Comparison of ENCODE assay signal across 8 mouse cellular contexts in the genomic region with DNA sequence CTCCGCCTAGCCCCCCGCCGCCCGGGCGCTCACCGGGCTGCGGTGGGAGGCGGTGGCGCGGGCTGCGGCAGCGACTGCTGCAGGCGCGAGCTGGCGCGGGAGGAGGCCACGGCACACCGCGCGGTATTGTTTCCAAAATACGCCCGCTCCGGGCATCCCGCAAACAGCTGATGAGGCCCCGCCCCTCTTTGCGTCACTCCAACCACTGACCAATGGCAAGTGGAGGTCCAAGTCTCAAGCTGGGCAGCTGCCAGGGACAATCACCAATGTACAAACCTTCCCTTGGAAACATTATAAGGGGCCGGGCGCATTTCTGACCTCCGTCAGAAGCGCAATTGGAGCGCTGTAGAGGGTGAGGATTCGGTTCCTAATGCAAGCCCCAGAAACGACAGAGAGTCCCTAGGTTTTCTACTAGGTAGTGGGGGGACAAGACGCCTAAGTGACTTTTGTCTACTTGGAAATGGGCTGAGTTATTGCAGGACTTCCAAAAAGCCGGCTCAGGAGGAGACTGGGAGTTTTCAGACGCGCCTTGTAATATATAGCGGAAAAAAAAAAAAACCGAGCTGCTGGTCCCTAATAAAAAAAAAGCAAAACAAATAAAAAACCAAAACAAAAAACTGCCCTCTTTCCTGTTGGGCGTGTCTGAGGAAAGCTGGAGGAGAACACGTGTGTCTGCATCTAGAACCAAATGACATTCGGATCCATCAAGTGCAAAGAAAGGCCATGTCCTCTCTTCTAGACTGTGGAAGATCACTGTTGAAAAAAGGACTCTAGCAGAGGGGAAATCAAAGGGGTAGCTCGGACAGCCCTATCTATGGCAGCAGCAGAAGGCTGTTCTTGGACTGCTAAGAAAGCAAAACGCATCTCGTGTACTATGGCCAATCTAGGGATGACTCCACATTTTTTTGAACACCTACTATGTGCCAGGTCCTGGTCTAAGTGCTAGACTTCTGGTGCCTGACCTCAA. TPM values are rescaled to one million over a fixed set of nuclear protein-coding genes. Genes with fewer than 3 reads are reported as not detected.
DNase-seq lines count a peak whose midpoint lies in the region; ATAC-seq lines count a peak whose summit lies in the region.

Gene Bmf (minus strand): TSS at position 181 of the 967 bp plus-strand sequence.

- ATAC-seq in intestine, embryonic 15.5 days: peak; percentile 84

- peak; percentile 99 for DNase-seq in adrenal gland, postnatal 10 days
- DNase-seq in embryonic facial prominence, embryonic 10.5 days (ENCODE audit: low spot score): peak; percentile 98
- DNase-seq in gastrocnemius, postnatal 4 days (ENCODE audit: low spot score in 2 of 2): peak; percentile 97 to 100
- peak; percentile 91 to 96 for DNase-seq in left cerebral cortex, postnatal 25 days (ENCODE audit: low spot score in 2 of 2)
- peak; percentile 98 for DNase-seq in mesoderm, embryonic 11.5 days (ENCODE audit: low read depth, low spot score)
- DNase-seq in right cerebral cortex, postnatal 25 days: peak; percentile 88
- DNase-seq in urinary bladder, postnatal 36 days (ENCODE audit: low spot score in 2 of 2): peak; percentile 99 to 100

- peaks cover 16% of the 10 kb centered on the region; the same call in 1 of the 2 replicates for H3K27me3 ChIP-seq in embryonic facial prominence, embryonic 10.5 days (replicated peaks; ENCODE audit: low read depth, poor library complexity, severe bottlenecking)
- H3K27me3 ChIP-seq in intestine, embryonic 15.5 days (replicated peaks): no peaks in the 10 kb centered on the region

- no peaks in the 10 kb centered on the region for H3K36me3 ChIP-seq in embryonic facial prominence, embryonic 10.5 days (replicated peaks)
- H3K36me3 ChIP-seq in intestine, embryonic 15.5 days: no peaks in the 10 kb centered on the region

- peak within 1 kb of the TSS; percentile 91 for H3K27ac ChIP-seq in embryonic facial prominence, embryonic 10.5 days (replicated peaks)
- H3K27ac ChIP-seq in intestine, embryonic 15.5 days: peak within 1 kb of the TSS; percentile 69

- peaks cover 58% of the 10 kb centered on the region for H3K4me1 ChIP-seq in embryonic facial prominence, embryonic 10.5 days
- peaks cover 51% of the 10 kb centered on the region for H3K4me1 ChIP-seq in intestine, embryonic 15.5 days (replicated peaks)

- peak within 1 kb of the TSS; percentile 93 for H3K4me3 ChIP-seq in embryonic facial prominence, embryonic 10.5 days
- H3K4me3 ChIP-seq in intestine, embryonic 15.5 days (replicated peaks): peak within 1 kb of the TSS; percentile 90

- peak within 1 kb of the TSS; percentile 63 for H3K9ac ChIP-seq in intestine, embryonic 15.5 days

- peak within 1 kb of the TSS; percentile 95 for H3K4me2 ChIP-seq in intestine, embryonic 15.5 days (replicated peaks)

- 1% methylated on average over 45 of the region's 45 CpGs for WGBS in embryonic facial prominence, embryonic 10.5 days
- WGBS in intestine, embryonic 15.5 days: under 1% methylated on average over 45 of the region's 45 CpGs

- intact Hi-C loops in left cerebral cortex, postnatal 25 days (cut with DNase I): loop anchor here (5.0 kb wide), 2 partner anchors 48 to 62 kb away; partner anchors contain the start of gene Bub1b

- H3K9me3 ChIP-seq in embryonic facial prominence, embryonic 10.5 days: no peaks in the 10 kb centered on the region
- H3K9me3 ChIP-seq in intestine, embryonic 15.5 days: no peaks in the 10 kb centered on the region

RNA-seq across cellular contexts. Expression of gene Bmf, which starts in this region (rescaled TPM):
- total RNA-seq in adrenal gland, postnatal 10 days (2021): 10 to 100 TPM; 18.6 to 23.1 TPM
- polyA plus RNA-seq in embryonic facial prominence, embryonic 10.5 days (2016; fragmentation: Nextera tagmentation; extraction: Ambion mirVana): 5.6 and 6.0 TPM in 2 replicates
- total RNA-seq in gastrocnemius, postnatal 4 days (2021): 10 to 100 TPM; 20.5 to 22.9 TPM
- polyA plus RNA-seq in intestine, embryonic 15.5 days (2015; fragmentation: Nextera tagmentation; extraction: Ambion mirVana): 2.8 and 3.0 TPM in 2 replicates
- 1 to 10 TPM; 2.3 to 4.1 TPM for total RNA-seq in left cerebral cortex, postnatal 25 days (2021)

Comparison
In these comparisons a context has a peak if more than half of its experiments do, and no peak if none do; other contexts are left out.
1. Peak in every context shown above with its lines: DNase-seq, ATAC-seq, H3K4me3 ChIP-seq and H3K27ac ChIP-seq.